Mouse (Mus musculus): ENCODE measurements around the gene Sh3glb2. TPM values are rescaled to one million over a fixed set of nuclear protein-coding genes. Genes with fewer than 3 reads are reported as not detected.

Sh3glb2 gene
- total RNA-seq, 2 experiments from 2014 or later: 41.1 to 47.4 TPM

- ATAC-seq (replicated peaks; ENCODE audit: poor library complexity, severe bottlenecking): no peak
Measured at GRCm38 (mm10) chr2:30343601-30344137, 15.5 kb downstream of the Sh3glb2 start.

GRCm38 (mm10) chr2:30342544-30342943 lies 16.6 kb downstream of the Sh3glb2 start:
- ATAC-seq (replicated peaks; ENCODE audit: poor library complexity, severe bottlenecking): no peak

GRCm38 (mm10) chr2:30342061-30342460 lies 17.1 kb downstream of the Sh3glb2 start:
- ATAC-seq (replicated peaks; ENCODE audit: poor library complexity, severe bottlenecking): no peak

GRCm38 (mm10) chr2:30337179-30337578 lies 22.0 kb downstream of the Sh3glb2 start:
- ATAC-seq (replicated peaks; ENCODE audit: poor library complexity, severe bottlenecking): no peak

GRCm38 (mm10) chr2:30336174-30336915 lies 22.8 kb downstream of the Sh3glb2 start:
- ATAC-seq (replicated peaks; ENCODE audit: poor library complexity, severe bottlenecking): no peak

GRCm38 (mm10) chr2:30335324-30335723 lies 23.8 kb downstream of the Sh3glb2 start:
- ATAC-seq (replicated peaks; ENCODE audit: poor library complexity, severe bottlenecking): no peak

- no peak for ATAC-seq (replicated peaks; ENCODE audit: poor library complexity, severe bottlenecking)
Measured at GRCm38 (mm10) chr2:30328791-30329190, 30.3 kb downstream of the Sh3glb2 start.

- no peak for ATAC-seq (replicated peaks; ENCODE audit: poor library complexity, severe bottlenecking)
Measured at GRCm38 (mm10) chr2:30327276-30327675, 31.9 kb downstream of the Sh3glb2 start.

- ATAC-seq (replicated peaks; ENCODE audit: poor library complexity, severe bottlenecking): no peak
Measured at GRCm38 (mm10) chr2:30325296-30325695, 33.8 kb downstream of the Sh3glb2 start.

- ATAC-seq (replicated peaks; ENCODE audit: poor library complexity, severe bottlenecking): no peak
Measured at GRCm38 (mm10) chr2:30323111-30323510, 36.0 kb downstream of the Sh3glb2 start.

- no peak for ATAC-seq (replicated peaks; ENCODE audit: poor library complexity, severe bottlenecking)
Measured at GRCm38 (mm10) chr2:30319260-30319659, 39.9 kb downstream of the Sh3glb2 start.

- no peak for ATAC-seq (replicated peaks; ENCODE audit: poor library complexity, severe bottlenecking)
Measured at GRCm38 (mm10) chr2:30316955-30317354, 42.2 kb downstream of the Sh3glb2 start.

GRCm38 (mm10) chr2:30316136-30316535 lies 43.0 kb downstream of the Sh3glb2 start:
- no peak for ATAC-seq (replicated peaks; ENCODE audit: poor library complexity, severe bottlenecking)

GRCm38 (mm10) chr2:30311481-30311880 lies 47.7 kb downstream of the Sh3glb2 start:
- ATAC-seq (replicated peaks; ENCODE audit: poor library complexity, severe bottlenecking): no peak

- ATAC-seq (replicated peaks; ENCODE audit: poor library complexity, severe bottlenecking): no peak
Measured at GRCm38 (mm10) chr2:30309351-30309750, 49.8 kb downstream of the Sh3glb2 start.

GRCm38 (mm10) chr2:30306087-30306486 lies 53.0 kb downstream of the Sh3glb2 start:
- no peak for ATAC-seq (replicated peaks; ENCODE audit: poor library complexity, severe bottlenecking)

GRCm38 (mm10) chr2:30299966-30300365 lies 59.2 kb downstream of the Sh3glb2 start:
- no peak for ATAC-seq (replicated peaks; ENCODE audit: poor library complexity, severe bottlenecking)

GRCm38 (mm10) chr2:30299525-30299924 lies 59.6 kb downstream of the Sh3glb2 start:
- no peak for ATAC-seq (replicated peaks; ENCODE audit: poor library complexity, severe bottlenecking)
